Mouse (Mus musculus) frontal cortex, postnatal 36 days (tissue): ENCODE results near the gene Kcnip1.
A peak's percentile ranks its signal among the peaks of the same experiment; 100 is the strongest.

Experiments
- DNase-seq, 2 experiments: peaks; one replicate each; pipeline ENCODE4 v3.0.0; 2022; ENCODE audit warnings: low spot score in 2 of 2

The Kcnip1 gene

DNA sequence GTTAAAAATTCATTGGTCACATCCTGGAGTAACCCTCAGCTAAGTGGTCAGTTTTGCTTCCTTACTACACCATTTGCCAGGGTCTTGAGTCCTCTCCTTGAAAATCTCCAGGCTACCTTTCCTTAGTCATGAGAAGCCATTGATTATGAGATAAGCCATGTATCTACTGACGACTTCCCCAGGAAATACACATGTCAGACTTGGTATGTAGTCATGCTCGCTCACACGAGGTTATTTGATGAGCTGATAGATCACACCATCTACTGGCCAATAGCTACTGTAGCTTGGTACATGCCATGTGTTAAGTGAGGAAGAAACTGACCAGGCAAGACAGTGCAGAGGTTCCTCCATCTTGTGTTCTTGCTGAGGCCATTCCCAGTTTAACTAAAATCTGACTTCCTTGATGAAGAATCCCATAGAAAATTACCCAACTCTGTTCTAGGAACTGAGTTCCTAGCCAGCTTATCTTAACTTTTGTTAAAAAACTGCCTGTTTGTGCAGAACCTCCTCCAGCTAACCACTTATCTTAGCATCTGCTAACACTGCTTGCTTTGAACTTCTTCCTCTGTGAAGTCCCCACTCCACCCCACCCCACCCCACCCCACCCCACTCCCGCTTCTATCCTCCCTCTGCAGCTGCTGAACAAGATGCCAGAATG is 53.4 kb downstream of the Kcnip1 start:
- no peak for DNase-seq

- no peak for DNase-seq
Measured at GRCm38 (mm10) chr11:33938561-33939274, 54.2 kb downstream of the Kcnip1 start.

DNA sequence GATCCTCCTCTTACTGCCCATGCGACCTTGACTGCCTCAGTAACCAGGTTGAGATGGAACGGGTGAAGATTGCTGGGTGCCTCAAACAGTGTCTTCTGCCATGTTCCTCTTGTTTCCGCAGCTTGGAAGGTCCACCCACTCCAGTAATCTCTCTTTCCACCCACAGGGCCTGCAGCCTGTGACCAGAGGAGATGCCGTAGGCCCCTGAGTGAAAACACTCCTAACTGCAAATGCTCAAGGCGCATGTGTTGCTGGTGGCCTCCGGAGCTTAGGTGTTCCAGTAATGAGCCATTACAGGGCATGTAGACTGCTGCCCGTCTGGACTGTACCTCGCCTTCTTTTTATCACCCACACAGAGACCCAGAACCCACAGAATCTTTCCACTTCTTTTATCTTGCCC is 55.3 kb downstream of the Kcnip1 start:
- no peak for DNase-seq

DNA sequence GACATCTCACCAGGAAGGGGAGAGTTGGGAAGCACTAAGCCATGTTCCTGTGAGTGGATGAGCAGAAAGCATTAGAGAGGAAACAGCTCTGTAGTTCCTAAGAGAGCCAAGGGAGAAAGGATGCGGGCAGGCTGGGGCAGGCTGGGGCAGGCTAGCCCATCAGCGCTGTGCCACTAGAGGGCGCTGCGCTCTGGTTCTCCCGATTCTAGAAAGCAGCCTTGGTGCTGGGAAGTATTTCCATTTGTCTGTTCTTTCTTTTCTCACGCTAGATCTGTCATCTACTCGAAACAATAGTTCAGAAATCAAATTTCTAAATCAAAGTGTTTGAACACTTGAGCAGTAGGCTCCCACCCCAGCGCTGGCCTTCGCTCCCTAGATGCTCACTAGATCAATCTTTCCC is 58.7 kb downstream of the Kcnip1 start:
- DNase-seq = no peak

GRCm38 (mm10) chr11:33932386-33933111 is 60.4 kb downstream of the Kcnip1 start:
- DNase-seq = no peak

DNA sequence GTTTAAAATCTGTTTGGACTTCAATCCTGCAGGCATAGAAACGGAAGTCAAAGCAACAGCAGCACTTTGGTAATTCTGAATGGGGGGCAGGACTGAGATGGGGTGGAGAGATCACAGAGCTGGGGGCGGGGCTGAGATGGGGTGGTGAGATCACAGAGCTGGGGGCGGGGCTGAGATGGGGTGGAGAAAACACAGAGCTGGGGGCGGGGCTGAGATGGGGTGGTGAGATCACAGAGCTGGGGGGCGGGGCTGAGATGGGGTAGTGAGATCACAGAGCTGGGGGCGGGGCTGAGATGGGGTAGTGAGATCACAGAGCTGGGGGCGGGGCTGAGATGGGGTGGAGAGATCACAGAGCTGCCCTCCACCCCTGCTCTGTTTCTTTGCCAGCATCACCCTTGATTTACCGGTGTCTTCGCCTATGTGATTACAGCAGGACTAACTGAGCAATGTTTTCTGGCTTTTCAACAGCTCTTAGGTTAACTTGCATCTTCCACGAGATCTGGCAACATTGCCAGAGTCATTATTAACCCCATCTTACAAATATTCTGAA is 61.0 kb downstream of the Kcnip1 start:
- DNase-seq = no peak

DNA sequence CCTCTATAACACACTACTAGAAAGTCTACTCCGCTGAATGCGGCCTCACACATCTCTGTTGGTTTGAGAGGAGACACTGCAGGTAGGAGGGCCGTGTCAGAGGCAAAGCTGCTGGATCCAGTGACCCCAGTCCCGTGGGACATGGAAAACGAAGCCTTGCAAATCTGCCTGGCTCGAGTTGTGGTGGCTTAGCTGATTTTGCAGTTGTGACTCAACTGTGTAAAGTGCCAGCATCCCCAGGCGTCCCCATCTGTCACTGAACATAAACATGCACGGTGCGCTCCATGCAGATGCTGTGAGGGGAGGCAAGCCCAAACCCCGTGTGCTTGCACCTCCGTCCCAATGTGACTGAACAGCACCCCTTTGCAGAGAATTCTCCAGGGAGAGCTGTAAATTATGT is 63.5 kb downstream of the Kcnip1 start:
- peak; percentile 31 to 33 for DNase-seq

DNA sequence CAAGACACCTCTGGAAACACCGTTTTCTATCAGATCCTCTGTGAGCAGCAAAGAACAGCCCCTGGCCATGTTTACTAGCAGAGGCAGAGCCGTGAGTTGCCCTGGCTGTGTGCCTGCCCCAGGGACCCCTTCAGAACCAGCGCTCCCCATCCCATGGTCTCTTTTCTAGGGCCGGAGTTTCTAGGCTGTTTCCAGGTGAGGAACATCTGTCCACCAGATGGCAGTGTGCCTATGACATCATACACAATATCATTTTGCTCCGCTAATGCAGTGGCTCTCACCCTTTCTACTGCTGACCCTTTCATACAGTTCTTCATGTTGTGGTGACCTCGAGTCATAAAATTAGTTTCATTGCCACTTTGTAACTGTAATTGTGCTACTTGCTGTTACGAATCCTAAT is 64.3 kb downstream of the Kcnip1 start:
- peak in 1 of 2 experiments; percentile 37 for DNase-seq

- DNase-seq = no peak
Measured at GRCm38 (mm10) chr11:33927836-33928235, 65.1 kb downstream of the Kcnip1 start.

- DNase-seq = no peak
Measured at GRCm38 (mm10) chr11:33927321-33927720, 65.6 kb downstream of the Kcnip1 start.

- no peak for DNase-seq
Measured at GRCm38 (mm10) chr11:33926551-33926950, 66.4 kb downstream of the Kcnip1 start.

GRCm38 (mm10) chr11:33925778-33926177 is 67.2 kb downstream of the Kcnip1 start:
- DNase-seq = no peak

GRCm38 (mm10) chr11:33923031-33923430 is 69.9 kb downstream of the Kcnip1 start:
- no peak for DNase-seq

- no peak for DNase-seq
Measured at GRCm38 (mm10) chr11:33921451-33921850, 71.5 kb downstream of the Kcnip1 start.

DNA sequence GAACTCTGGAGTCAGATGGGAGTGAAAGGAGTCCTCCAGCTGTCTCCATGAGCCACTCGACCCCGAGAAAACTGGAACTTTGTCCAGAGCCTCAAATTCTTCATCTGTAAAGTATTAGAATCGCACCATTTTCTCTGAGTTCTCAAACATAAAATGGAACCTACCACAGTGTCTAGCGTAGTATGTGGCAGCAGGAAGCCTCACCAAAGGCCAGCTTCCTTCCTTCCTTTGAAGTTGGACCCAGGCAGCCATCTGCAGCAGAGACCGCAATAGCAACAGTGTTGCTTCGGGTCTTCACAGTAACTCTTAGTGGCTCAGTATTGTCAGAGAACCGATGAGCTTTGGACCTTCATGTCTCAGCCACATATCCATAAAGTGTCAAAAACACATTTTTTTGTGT is 73.1 kb downstream of the Kcnip1 start:
- no peak for DNase-seq

GRCm38 (mm10) chr11:33918424-33918823 is 74.5 kb downstream of the Kcnip1 start:
- no peak for DNase-seq

- peak; percentile 79 to 81 for DNase-seq
Measured at GRCm38 (mm10) chr11:33917574-33917973, 75.4 kb downstream of the Kcnip1 start.

DNA sequence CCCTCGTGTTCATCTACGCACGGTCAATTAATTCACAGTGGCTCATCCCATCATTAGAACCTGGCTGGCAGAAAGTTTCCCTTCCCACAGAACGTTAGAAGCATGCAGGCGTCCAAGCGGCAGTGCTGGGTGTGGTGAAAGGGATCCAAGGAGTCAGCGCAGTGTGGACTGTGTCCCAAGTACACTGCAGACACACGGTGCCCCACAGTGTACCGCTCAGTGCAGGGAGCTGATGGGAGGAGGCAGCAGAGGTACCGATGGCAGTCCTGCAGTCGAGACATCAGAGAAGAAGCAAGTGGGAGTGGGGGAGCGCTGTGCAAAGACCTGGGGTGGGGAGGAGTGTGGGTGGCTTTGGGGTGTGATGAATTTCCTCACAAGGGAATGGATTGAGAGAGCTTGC is 78.7 kb downstream of the Kcnip1 start:
- no peak for DNase-seq

DNA sequence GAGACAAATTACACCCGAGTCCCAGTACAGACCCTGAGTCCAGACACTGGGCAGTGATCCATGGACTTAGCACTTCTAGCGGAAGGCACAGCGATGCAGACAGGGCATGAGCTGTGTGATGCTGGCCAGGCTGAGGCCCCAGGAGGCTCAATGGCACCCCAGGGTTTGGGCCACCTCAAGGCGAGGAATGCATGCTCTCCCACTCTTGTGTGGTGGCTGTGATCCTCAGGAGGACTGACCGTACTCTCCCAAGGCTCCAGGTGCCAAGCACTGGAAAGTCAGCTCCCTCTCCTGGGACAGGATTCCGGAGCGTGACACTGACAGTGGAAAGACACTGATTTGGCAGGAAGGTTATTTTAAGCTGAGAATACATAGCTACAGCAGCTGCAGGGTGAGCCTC is 79.9 kb downstream of the Kcnip1 start:
- DNase-seq = no peak

- DNase-seq = no peak
Measured at GRCm38 (mm10) chr11:33912151-33912571, 80.8 kb downstream of the Kcnip1 start.

DNA sequence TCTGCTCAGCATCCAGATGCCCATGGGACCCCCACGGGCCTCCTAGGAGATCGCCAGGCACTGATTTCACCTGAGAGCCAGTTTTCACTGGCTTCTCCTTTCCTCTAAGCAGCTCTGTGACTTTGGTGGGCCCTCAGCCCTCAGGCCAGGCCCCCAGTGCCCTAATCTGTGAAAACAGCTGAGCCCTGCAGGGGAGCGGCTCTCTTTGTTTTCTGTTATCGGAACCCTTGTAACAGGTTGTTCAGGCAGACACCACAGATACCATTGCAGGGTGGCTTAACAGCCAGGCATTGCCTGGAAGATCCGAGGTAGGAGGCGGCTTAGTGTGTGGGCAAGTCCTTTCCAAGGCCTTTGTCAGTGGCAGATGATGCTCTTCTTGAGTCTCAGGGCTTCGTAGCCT is 82.0 kb downstream of the Kcnip1 start:
- DNase-seq = no peak

DNA sequence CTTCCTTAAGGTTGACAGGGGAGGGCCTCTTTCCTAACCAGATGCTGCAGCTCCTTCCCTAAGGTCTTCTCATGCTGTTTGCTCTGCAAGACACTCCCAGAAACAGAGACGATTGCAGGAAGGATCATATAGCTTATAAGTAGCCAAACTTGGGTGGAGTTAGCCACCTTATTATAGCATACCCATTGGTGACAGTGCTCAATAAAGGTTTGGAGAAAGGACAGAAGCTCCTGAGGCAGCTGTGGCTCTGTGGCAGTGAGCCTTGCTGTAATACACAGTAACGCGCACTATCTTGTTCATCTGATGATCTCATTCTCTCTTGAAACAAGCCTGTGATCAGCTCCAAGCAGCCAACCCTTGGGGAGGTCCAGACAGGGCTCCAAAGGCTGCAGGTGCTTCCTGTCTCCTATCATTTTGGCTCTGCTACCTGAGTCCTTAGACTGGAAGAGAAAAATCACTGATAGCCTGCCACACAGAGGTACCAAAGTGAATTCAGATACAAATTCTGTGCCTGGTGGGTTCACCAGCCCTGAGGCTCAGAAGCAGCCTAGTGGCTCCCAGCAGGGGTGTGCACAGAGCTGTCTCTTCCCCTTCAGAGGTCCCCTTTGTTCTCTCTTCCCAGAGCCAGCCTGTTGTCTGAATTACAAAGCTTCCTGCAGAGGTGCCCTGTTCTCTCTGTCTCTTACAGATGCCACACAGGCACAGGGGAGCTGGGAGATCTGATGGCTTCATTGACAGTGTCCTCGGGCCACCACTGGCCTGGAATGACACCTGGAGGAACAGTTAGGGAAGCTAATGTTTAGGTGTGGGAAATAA is 84.4 kb downstream of the Kcnip1 start:
- no peak for DNase-seq
